Mouse (Mus musculus) megakaryocyte, embryonic 14.5 days (primary cell): ENCODE data around the gene Shisa9. TPM values are rescaled to one million over a fixed set of nuclear protein-coding genes. Genes with fewer than 3 reads are reported as not detected.

ENCODE experiments used
- H3K27me3 ChIP-seq: replicated peaks from 2 replicates; pipeline ENCODE3; 2012; ENCODE audit warnings: inconsistent platforms
- H3K36me3 ChIP-seq: replicated peaks from 2 replicates; pipeline ENCODE3; 2012; ENCODE audit warnings: low read length, inconsistent platforms, mixed read lengths
- H3K4me1 ChIP-seq: 2 replicates; pipeline ENCODE4 v1.6.1; 2012; ENCODE audit warnings: inconsistent platforms
- H3K4me3 ChIP-seq: replicated peaks from 2 replicates; pipeline ENCODE3; 2012; ENCODE audit warnings: moderate library complexity, mild to moderate bottlenecking, inconsistent platforms
- H3K9me3 ChIP-seq: 2 replicates; pipeline ENCODE4 v1.6.1; 2012; ENCODE audit warnings: inconsistent platforms
- FLI1 ChIP-seq: IDR thresholded peaks from 2 replicates; pipeline ENCODE4 v1.6.1; 2012; ENCODE audit warnings: low read length, inconsistent platforms, mixed read lengths
- GATA1 ChIP-seq: IDR thresholded peaks from 3 replicates; pipeline ENCODE4 v1.6.1; 2012; ENCODE audit warnings: mixed read lengths, low read length, inconsistent platforms, borderline replicate concordance
- polyA plus RNA-seq: library from polyadenylated mRNA; stranded (reverse); fragments of >175 nt; gene quantifications from 2 replicates; pipeline ENCODE4 v1.2.3, GENCODE M21; 2012; ENCODE audit warnings: low replicate concordance; ENCODE audit not compliant: insufficient read depth

Gene Shisa9
- polyA plus RNA-seq, 1 experiment: 0.43 TPM

DNA sequence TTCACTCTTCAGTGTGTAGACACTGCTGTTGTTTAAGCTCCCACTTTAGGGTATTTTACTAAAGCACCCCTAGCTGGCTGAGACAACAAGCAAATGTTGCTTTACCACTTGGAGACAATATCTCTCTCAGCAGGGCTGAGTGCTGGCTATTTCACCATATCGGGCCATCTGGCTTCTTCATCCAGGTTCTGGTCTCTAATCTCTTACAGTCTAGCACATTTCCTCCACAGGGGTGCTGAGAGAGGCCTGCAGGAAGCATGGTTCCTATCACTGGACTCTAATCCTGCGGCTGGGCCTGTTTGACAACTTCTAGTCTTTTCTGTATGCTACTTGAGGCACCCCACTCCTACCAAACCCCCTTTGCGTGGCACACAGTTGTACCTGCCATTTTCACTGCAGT, 51.7 kb downstream of the Shisa9 start:
- TF ChIP-seq FLI1 (no peak), GATA1 (no peak)
- H3K4me1 ChIP-seq: peaks cover 57% of the 10 kb centered on the region
- H3K4me3 ChIP-seq: no peak overlapping the region

DNA sequence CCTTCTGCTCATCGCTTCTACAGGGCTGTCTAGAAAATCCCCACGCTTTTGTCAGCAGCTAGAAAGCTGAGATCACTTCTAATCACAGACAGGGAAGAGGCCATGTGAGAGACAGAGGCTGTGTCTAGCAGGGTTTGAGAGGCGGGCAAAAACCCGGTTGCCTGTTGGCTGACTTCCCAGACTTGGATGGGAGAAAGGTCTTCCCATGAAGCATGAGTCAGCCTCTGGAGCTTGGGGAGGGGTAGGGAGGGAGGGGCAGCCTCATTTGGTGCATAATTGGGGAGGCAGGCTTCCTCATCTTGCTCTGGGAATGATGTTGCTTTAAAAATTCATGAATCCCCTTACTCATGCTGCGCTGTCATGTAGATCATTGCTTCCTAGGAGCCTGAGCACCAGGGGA, 57.0 kb downstream of the Shisa9 start:
- Histone ChIP-seq H3K9me3 (no peaks in the 10 kb centered on the region), H3K27me3 (no peaks in the 10 kb centered on the region), H3K4me3 (no peak overlapping the region), H3K4me1 (peaks cover 39% of the 10 kb centered on the region), H3K36me3 (no peaks in the 10 kb centered on the region)
- TF ChIP-seq GATA1: no peak
- TF ChIP-seq FLI1: no peak

More for the DNA sequence above, 51.7 kb downstream of the Shisa9 start:
- Histone ChIP-seq H3K9me3 (no peaks in the 10 kb centered on the region), H3K36me3 (no peaks in the 10 kb centered on the region), H3K27me3 (peaks cover 4% of the 10 kb centered on the region)

DNA sequence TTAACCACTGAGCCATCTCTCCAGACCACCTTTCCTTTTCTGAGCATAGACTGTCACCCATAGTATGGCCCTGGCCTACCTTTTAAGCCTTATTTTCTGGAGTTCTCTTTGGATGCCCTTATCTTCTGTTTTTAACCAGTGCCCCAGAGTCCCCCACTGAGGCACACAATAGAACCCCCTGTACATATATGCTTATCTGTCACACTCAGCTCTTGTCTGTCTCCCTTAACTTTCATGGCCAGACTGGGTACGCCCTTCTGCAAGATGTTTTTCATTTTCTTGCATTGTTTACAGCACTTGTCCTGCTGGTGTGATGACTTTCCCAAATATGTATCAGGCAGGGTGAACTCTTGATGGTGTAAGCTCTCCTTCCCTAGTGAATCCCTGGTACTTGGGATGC, 68.1 kb downstream of the Shisa9 start:
- Histone ChIP-seq H3K9me3 (no peaks in the 10 kb centered on the region), H3K27me3 (peaks cover 12% of the 10 kb centered on the region), H3K36me3 (no peaks in the 10 kb centered on the region), H3K4me3 (no peak overlapping the region), H3K4me1 (peaks cover 61% of the 10 kb centered on the region)
- no peak for TF ChIP-seq FLI1
- no peak for TF ChIP-seq GATA1

DNA sequence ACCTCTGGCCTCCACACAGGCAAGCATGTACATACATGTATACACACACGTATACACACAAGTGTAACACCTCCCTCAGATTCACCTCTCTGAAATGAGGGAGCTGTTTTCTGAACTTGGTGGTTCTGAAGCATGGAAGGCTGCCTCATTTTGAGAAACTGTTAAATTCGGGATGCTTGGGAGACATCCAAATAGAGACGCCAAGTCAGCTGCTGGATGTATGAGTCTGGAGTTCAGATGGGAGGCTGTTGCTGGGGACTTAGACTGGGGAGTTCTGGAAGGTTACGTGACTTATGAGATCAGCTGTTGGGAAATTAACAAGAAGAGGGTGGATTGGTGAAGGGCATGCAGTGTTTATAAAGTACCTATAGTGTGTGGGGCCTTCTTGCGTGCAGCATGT, 88.7 kb downstream of the Shisa9 start:
- H3K9me3 ChIP-seq: peaks cover 18% of the 10 kb centered on the region
- peaks cover 39% of the 10 kb centered on the region for H3K4me1 ChIP-seq
- TF ChIP-seq GATA1 (no peak), FLI1 (no peak)
- H3K36me3 ChIP-seq: no peaks in the 10 kb centered on the region
- no peak overlapping the region for H3K4me3 ChIP-seq
- H3K27me3 ChIP-seq: peaks cover 19% of the 10 kb centered on the region

DNA sequence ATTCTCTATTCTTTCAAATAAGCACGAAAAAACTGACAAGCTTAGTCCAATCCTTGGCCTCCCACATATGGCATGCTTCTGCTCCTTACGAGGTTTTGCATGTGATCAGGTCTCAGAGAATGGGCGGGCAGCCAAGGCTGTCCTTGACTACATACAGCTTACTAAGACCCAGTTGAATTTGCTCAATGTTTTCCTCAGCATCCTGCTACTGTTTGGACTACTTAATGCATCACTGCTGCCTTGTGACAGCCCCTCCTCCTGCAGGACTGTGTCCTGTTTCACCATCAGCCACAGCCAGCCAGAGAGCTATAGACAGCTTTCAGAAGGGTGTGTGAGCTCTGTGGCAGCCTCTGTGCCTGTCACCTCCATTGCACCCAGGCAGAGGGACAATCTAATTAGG, 92.4 kb downstream of the Shisa9 start:
- Histone ChIP-seq H3K36me3 (no peaks in the 10 kb centered on the region), H3K27me3 (peaks cover 12% of the 10 kb centered on the region), H3K9me3 (no peaks in the 10 kb centered on the region), H3K4me1 (peaks cover 51% of the 10 kb centered on the region), H3K4me3 (no peak overlapping the region)
- TF ChIP-seq GATA1: no peak
- no peak for TF ChIP-seq FLI1

DNA sequence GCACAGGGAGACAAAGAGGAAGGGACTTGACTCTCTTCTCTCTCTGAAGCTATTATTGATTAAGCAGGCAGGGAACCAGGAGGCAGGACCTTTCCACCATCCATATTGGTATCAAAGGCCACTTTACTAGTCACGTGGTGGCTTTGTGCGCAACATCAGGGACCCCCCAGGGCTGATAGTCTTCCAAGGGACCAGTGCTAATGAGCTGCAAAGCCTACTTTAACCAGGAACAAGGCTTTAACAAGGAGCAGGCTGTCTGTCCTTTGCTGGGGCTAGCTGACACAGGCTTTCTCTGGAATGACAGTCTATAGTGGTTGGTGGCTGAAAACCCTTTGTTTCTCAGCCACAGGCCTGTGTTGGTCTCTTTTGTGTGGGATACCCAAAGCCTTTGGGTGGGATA, 92.8 kb downstream of the Shisa9 start:
- no peak for TF ChIP-seq GATA1
- no peak for TF ChIP-seq FLI1
- Histone ChIP-seq H3K4me1 (peaks cover 54% of the 10 kb centered on the region), H3K27me3 (peaks cover 12% of the 10 kb centered on the region), H3K9me3 (no peaks in the 10 kb centered on the region), H3K4me3 (no peak overlapping the region), H3K36me3 (no peaks in the 10 kb centered on the region)

DNA sequence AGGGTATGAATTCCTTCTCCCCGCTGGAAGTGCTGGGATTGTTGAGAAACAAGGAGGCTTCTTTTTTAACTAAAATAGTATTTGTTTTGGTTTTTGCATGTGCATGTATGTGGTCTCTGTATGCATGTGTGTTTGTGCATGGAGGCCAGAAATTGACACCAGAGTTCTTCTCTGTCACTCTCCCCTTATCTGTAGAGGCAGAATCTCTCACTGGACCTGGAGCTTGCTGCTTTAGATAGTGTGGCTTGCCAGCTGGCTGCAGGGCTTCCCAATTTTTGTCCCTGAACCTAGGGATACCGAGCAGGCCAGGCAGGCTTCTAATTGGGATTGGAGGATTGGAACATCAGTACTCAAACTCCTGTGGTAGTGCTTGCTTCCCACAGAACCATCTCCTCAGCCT, 99.2 kb downstream of the Shisa9 start:
- TF ChIP-seq FLI1 (no peak), GATA1 (no peak)
- H3K4me3 ChIP-seq: no peak overlapping the region
- H3K9me3 ChIP-seq: no peaks in the 10 kb centered on the region
- no peaks in the 10 kb centered on the region for H3K36me3 ChIP-seq
- peaks cover 47% of the 10 kb centered on the region for H3K4me1 ChIP-seq
- H3K27me3 ChIP-seq: no peaks in the 10 kb centered on the region

DNA sequence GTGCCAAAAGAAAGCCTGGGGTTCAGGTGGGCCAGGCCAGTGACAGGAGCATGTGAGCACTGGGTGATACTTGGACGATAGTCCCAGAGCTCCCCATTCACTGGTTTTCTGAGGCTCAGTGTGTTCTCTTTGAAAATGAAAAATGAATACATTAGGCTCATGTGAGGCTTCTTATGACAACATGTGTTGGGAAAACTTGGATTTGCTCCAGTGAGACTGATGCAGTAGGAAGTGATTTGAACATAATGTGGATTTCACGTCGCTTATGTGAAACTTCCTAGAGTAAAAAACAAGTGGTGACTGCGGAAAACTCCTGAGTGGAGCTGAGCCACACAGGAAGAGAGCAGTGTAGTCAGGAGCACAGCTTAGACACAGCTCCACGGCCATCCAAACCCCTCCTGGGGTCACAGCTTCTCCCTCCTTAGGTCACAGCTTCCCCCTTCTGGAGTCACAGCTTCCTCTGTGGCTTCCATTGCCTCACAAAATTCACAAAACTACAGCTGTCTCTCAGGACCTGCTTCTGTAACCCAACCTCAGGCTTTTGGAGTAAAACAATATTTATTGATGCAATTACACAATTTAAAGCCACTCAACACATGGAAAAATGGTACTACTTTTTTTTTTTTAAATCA, 106.8 kb downstream of the Shisa9 start:
- Histone ChIP-seq H3K36me3 (no peaks in the 10 kb centered on the region), H3K27me3 (peaks cover 6% of the 10 kb centered on the region), H3K9me3 (peaks cover 7% of the 10 kb centered on the region; the same call in 1 of the 2 replicates), H3K4me3 (no peak overlapping the region), H3K4me1 (peaks cover 53% of the 10 kb centered on the region)
- TF ChIP-seq FLI1: no peak

DNA sequence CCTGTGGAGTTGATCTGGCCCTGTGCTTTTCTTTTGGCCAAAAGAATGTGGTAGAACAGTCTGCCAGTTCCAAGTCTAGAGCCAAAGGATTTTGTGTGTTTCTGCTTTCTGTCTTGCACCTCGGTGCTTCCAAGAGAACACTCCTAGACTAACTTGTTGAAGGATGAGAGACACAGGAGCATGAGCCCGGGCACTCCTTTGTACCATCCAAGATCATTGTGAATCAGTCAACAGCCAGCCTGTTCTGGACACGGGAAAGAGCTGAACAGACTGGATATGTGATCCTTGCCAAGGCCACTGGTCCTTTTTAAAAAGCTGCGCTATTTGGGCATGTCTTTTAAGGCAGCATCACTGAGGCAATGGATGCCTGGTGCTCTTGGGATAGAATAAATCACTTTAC, 109.3 kb downstream of the Shisa9 start:
- Histone ChIP-seq H3K27me3 (peaks cover 18% of the 10 kb centered on the region), H3K36me3 (no peaks in the 10 kb centered on the region), H3K4me1 (peaks cover 55% of the 10 kb centered on the region), H3K9me3 (peaks cover 7% of the 10 kb centered on the region; the same call in 1 of the 2 replicates), H3K4me3 (no peak overlapping the region)
- TF ChIP-seq FLI1 (no peak), GATA1 (no peak)

DNA sequence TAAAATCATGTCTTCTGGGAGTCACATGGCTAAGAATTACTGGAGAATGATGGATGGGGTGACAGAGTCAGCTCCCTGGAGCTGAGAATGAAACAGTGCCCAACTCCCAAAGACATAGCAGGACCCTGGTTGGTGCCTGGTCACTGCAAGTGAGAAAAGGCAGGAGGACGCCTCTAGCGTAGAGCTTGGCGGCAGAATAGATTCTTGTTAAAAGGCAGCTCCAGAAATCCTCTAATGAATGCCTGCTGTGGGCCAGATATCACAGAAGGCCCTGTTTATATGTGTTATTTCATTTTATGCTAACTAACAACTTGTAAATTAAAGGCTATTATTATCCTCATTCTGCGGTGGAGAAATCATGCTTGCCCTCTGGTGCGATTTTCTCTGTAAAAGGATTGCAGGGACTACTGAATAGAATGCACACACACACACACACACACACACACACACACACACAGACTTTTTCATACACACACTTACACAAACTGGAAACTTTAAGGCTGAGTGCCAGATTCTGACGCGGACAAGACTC, 110.9 kb downstream of the Shisa9 start:
- H3K4me3 ChIP-seq: no peak overlapping the region
- H3K27me3 ChIP-seq: peaks cover 18% of the 10 kb centered on the region
- peaks cover 45% of the 10 kb centered on the region for H3K4me1 ChIP-seq
- H3K36me3 ChIP-seq: no peaks in the 10 kb centered on the region
- no peak for TF ChIP-seq GATA1
- TF ChIP-seq FLI1: no peak
- H3K9me3 ChIP-seq: no peaks in the 10 kb centered on the region

DNA sequence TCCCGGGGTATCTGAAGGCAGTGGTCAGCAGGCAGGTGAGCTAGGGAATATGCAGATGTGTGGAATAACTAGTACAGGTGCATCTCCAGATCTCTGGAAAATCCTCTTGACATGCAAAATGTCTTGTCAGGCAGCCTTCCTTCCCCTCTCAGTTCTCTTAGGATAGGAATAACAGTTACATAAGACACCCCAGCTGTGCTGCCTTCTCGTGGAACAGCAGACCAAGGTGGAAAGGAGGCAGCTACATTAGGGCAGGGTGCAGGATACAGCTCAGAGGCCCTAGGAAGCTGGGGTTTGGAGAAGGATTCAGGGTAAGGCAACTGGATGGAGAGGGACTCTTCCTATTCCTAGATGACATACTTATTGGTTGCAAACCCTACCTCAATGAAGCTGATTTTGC, 111.5 kb downstream of the Shisa9 start:
- no peaks in the 10 kb centered on the region for H3K36me3 ChIP-seq
- no peak overlapping the region for H3K4me3 ChIP-seq
- peaks cover 40% of the 10 kb centered on the region for H3K4me1 ChIP-seq
- peaks cover 18% of the 10 kb centered on the region for H3K27me3 ChIP-seq
- no peak for TF ChIP-seq FLI1
- TF ChIP-seq GATA1: no peak
- H3K9me3 ChIP-seq: no peaks in the 10 kb centered on the region
